In genomic region chr6:11613331-11613730, GRCm38 (mm10) we compare ENCODE assay signal across 31 mouse cellular contexts.
DNase-seq lines count a peak whose midpoint lies in the region; ATAC-seq and TF ChIP-seq lines count a peak whose summit lies in the region.
"Had no signal": no experiment of that assay in that cellular context is flagged by ENCODE, and none has a peak within 500 bp of the region (broad histone marks: within the 10 kb centered on the region; RNA-seq: fewer than 3 reads in every experiment).

No protein-coding gene starts in this region.

- H3K4me2 ChIP-seq in hindbrain, postnatal 0 days (ENCODE audit: low read depth, low read length), result no peak overlapping the region
- no peak overlapping the region for H3K4me2 ChIP-seq in hindbrain, embryonic 16.5 days (ENCODE audit: low read length)
- H3K4me2 ChIP-seq: embryonic facial prominence, embryonic 13.5 days; hindbrain, embryonic 12.5 days; liver, embryonic 15.5 days; lung, embryonic 15.5 days; neural tube, embryonic 12.5 days had no signal

- DNase-seq in hindbrain, postnatal 0 days (ENCODE audit: low spot score), result peak; percentile 12
- DNase-seq in adrenal gland, postnatal 10 days, result peak; percentile 64
- DNase-seq in brain, embryonic 14.5 days (ENCODE audit: low read depth), result peak; percentile 25
- peak; percentile 77 to 88 for DNase-seq in cerebellum, postnatal 14 days
- DNase-seq in right cerebral cortex, postnatal 25 days, result no peak
- no peak for DNase-seq in gastrocnemius, postnatal 36 days
- DNase-seq in spleen, postnatal 10 days (ENCODE audit: low spot score in 2 of 2), result no peak
- DNase-seq: B cell, adult 2 months; embryo, embryonic 11 days; gastrocnemius, postnatal 14 days; kidney, adult 18-20 months; layer of hippocampus, adult 9-11 months; liver; lung, postnatal 36 days; midbrain, embryonic 14.5 days; thymus, adult 18-20 months had no signal

- WGBS in hindbrain, postnatal 0 days, result 62% methylated on average over 4 of the region's 4 CpGs
- 65% methylated on average over 4 of the region's 4 CpGs for WGBS in hindbrain, embryonic 16.5 days

- H3K4me3 ChIP-seq in hindbrain, postnatal 0 days (ENCODE audit: low read length), result no peak overlapping the region
- H3K4me3 ChIP-seq in hindbrain, embryonic 16.5 days (ENCODE audit: low read length), result no peak overlapping the region
- H3K4me3 ChIP-seq: embryonic facial prominence, embryonic 13.5 days; erythroblast, embryonic 14.5 days; hindbrain, embryonic 12.5 days; limb, embryonic 10.5 days; liver, embryonic 15.5 days; lung, embryonic 15.5 days; megakaryocyte, embryonic 14.5 days; neural tube, embryonic 12.5 days had no signal

- H3K9me3 ChIP-seq in hindbrain, postnatal 0 days (ENCODE audit: low read length), result no peaks in the 10 kb centered on the region
- no peaks in the 10 kb centered on the region for H3K9me3 ChIP-seq in hindbrain, embryonic 16.5 days (ENCODE audit: control insufficient read depth, low read length)
- H3K9me3 ChIP-seq: embryonic facial prominence, embryonic 13.5 days; G1E; hindbrain, embryonic 12.5 days; limb, embryonic 10.5 days; liver, embryonic 15.5 days; lung, embryonic 15.5 days; megakaryocyte, embryonic 14.5 days; neural tube, embryonic 12.5 days had no signal

- no peak overlapping the region for H3K9ac ChIP-seq in hindbrain, postnatal 0 days (replicated peaks; ENCODE audit: low read length)
- no peak overlapping the region for H3K9ac ChIP-seq in hindbrain, embryonic 16.5 days (ENCODE audit: low read depth, low read length)
- H3K9ac ChIP-seq: embryonic facial prominence, embryonic 13.5 days; hindbrain, embryonic 12.5 days; liver, embryonic 15.5 days; lung, embryonic 15.5 days; neural tube, embryonic 12.5 days had no signal

- intact Hi-C loops in gastrocnemius, postnatal 36 days (cut with DNase I), result no loop called here

- ATAC-seq in hindbrain, postnatal 0 days, result no peak
- ATAC-seq in hindbrain, embryonic 16.5 days, result no peak
- ATAC-seq: forebrain, embryonic 14.5 days; inflammation-experienced regulatory T-cells, adult 6 months; Patski had no signal

- no peak for TF ChIP-seq CTCF in hindbrain, postnatal 0 days (IDR thresholded peaks at IDR 0.05; ENCODE audit: low read depth)
- TF ChIP-seq CTCF in brain, embryonic 14.5 days (IDR thresholded peaks at IDR 0.05; ENCODE audit: borderline replicate concordance, extremely low read depth, insufficient read depth, insufficient read length), result no peak

- no peaks in the 10 kb centered on the region for H3K27me3 ChIP-seq in hindbrain, postnatal 0 days (ENCODE audit: insufficient read depth, low read length)
- H3K27me3 ChIP-seq in hindbrain, embryonic 16.5 days (replicated peaks; ENCODE audit: control insufficient read depth, insufficient read depth, low read length), result no peaks in the 10 kb centered on the region
- H3K27me3 ChIP-seq: CH12.LX; embryonic facial prominence, embryonic 13.5 days; hindbrain, embryonic 12.5 days; liver, embryonic 15.5 days; lung, embryonic 15.5 days; megakaryocyte, embryonic 14.5 days; neural tube, embryonic 12.5 days had no signal

- no peaks in the 10 kb centered on the region for H3K36me3 ChIP-seq in hindbrain, postnatal 0 days (ENCODE audit: insufficient read depth, low read length)
- H3K36me3 ChIP-seq in hindbrain, embryonic 16.5 days (ENCODE audit: control insufficient read depth, insufficient read depth, low read length), result no peaks in the 10 kb centered on the region
- H3K36me3 ChIP-seq: embryonic facial prominence, embryonic 13.5 days; G1E; hindbrain, embryonic 12.5 days; limb, embryonic 10.5 days; liver, embryonic 15.5 days; lung, embryonic 15.5 days; neural tube, embryonic 12.5 days had no signal

- H3K27ac ChIP-seq in hindbrain, postnatal 0 days, result no peak overlapping the region
- H3K27ac ChIP-seq in hindbrain, embryonic 16.5 days (ENCODE audit: low read depth, low read length), result no peak overlapping the region
- H3K27ac ChIP-seq: embryonic facial prominence, embryonic 13.5 days; hindbrain, embryonic 12.5 days; kidney, postnatal 0 days; limb, embryonic 10.5 days; liver, embryonic 15.5 days; lung, embryonic 15.5 days; neural tube, embryonic 12.5 days had no signal

- no peaks in the 10 kb centered on the region for H3K4me1 ChIP-seq in hindbrain, postnatal 0 days (ENCODE audit: insufficient read depth, low read length)
- no peaks in the 10 kb centered on the region for H3K4me1 ChIP-seq in hindbrain, embryonic 16.5 days (ENCODE audit: control insufficient read depth, insufficient read depth, low read depth, low read length)
- H3K4me1 ChIP-seq: embryonic facial prominence, embryonic 13.5 days; hindbrain, embryonic 12.5 days; limb, embryonic 10.5 days; liver, embryonic 15.5 days; lung, embryonic 15.5 days; neural tube, embryonic 12.5 days had no signal

- TF ChIP-seq POLR2A in brain, embryonic 14.5 days (IDR thresholded peaks at IDR 0.05; ENCODE audit: borderline replicate concordance, extremely low read depth, insufficient read depth, insufficient read length, poor library complexity, severe bottlenecking), result no peak

Comparison
In these comparisons a context has a peak if more than half of its experiments do, and no peak if none do; other contexts are left out.
1. DNase-seq: peak in hindbrain, postnatal 0 days (single experiment), adrenal gland, postnatal 10 days (single experiment), brain, embryonic 14.5 days (single experiment) and cerebellum, postnatal 14 days (2 of 2); none in right cerebral cortex, postnatal 25 days (single experiment), gastrocnemius, postnatal 36 days (0 of 2) and spleen, postnatal 10 days (0 of 2).